Mouse (Mus musculus): ENCODE results near the gene Thbs1.
A peak's percentile ranks its signal among the peaks of the same experiment; 100 is the strongest.
"Not testable (repeated sequence)": the region's sequence is repeated elsewhere in the genome, so short reads cannot be mapped to it uniquely, and the experiment has no call there.

The Thbs1 gene

DNA sequence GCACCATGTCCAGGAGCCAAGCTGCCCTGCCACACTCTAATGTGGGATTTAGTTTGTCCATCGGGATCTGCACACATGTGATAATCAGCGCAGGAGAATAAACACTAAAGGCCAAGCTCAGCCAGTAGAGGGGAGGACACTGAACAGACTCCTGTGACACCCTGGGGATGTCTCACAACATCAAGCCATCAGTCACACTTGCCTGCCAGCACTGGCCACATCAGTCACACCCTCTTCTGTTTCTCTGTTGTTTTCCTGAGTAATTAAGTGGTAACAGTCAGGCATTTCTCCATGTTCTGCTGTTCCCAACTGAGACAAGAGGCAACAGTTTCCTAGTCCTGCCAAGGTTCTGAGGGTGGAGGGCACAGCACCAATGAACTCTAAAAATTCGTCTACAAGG is 36.1 kb downstream of the Thbs1 start:
- not testable (repeated sequence) for DNase-seq (ENCODE audit: low spot score in 2 of 2)

DNA sequence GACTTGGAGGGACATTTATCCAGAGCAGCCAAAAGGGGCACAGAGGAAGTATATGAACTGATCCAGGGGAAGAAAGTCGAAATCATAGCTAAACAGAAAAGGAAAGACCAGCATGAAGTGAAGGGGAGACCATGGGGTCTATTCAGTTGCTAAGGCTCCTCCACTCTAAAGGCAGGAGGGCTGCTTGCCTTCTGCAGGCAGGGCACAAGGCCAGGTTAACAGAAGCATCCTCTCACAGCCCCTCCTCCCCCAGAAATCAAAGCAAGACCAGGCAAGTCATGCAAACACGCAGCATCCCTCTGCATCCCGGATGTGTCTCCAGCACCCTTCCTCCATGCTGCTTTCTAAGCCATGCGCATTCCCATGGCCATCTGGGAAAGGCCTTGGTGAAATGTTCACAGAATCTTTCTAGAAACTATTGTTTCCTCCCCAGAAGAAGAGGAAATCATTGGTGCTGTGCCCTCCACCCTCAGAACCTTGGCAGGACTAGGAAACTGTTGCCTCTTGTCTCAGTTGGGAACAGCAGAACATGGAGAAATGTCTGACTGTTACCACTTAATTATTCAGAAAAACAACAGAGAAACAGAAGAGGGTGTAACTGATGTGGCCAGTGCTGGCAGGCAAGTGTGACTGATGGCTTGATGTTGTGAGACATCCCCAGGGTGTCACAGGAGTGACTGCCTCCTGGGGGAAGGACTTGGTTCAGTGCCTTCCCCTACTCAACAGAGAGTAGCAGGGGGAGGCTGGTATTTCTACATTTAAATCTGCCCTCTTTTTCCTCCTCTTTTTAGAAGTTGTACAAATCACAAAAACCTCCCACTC is 36.9 kb downstream of the Thbs1 start:
- DNase-seq (ENCODE audit: low spot score in 2 of 2), result no peak

DNA sequence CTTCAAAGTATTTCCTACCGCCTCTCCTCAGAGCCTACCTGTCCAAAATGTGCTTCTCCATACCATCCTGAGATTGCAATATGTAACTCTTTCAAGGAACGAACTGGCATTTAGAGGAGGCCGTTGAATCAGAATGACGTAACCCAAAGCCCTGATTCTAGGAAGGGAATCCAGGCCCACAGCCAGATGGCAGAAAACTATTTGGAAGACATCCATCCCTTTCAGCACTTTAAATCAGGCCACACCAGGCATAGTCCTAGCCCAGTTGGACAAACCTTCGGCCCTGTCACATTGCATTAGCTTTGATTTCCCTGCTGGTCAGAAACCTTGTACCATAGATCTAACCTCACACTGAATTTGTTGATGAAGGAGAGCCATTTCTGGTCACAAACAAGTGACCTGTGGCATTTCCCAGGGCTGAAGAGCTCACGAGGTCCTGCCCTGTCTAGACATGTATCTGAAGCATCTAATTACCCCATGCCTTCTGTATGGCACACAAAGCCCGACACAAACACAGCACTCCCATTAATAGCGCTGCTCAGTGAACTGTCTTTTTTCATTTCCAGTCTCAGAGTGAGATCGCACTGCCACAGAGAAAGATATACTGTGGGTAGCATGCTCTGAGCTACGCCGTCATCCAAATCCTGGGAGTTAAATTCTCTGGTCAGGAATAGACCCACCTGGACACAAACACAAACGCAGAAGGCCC is 38.3 kb downstream of the Thbs1 start:
- DNase-seq (ENCODE audit: low spot score in 2 of 2), result no peak

DNA sequence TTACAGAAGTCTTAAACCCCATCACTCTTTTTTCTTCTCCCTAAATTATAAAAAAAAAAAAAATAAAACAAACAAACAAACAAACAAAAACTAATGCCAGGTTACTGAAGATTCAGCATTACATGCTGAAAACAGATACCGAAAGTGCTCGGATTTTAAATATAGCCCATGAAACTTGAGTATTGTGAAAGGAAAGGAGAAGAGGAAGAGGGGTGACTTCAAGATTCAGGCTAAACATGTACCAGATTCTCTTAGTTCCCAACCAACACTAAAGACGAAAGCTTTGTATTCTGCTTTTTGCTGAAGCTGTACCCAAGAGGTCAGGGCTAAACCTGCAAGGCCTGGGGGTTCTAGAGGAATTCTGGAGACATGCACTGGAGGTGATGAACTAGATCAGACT is 46.4 kb downstream of the Thbs1 start:
- peak in 1 of 2 experiments; percentile 1 for DNase-seq (ENCODE audit: low spot score in 2 of 2)

DNA sequence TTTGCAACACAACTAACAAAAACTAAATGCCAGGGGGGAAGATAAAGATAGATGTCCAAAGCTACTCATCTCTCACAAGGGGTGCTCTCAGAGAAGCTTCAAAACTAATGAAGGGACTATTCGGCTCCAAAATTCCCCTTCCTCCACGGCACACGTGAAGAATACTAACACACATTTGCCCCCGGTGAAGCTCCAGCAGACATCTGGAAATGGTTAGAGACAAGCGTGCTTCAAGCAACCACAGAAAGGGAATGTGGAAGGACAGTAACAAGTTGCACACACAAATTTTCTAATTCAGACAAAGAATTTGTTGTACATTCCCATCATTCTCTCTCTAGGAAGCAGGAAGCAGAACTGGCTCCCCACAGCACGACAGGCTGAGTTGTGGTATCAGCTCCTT is 47.5 kb downstream of the Thbs1 start:
- no peak for DNase-seq (ENCODE audit: low spot score in 2 of 2)

DNA sequence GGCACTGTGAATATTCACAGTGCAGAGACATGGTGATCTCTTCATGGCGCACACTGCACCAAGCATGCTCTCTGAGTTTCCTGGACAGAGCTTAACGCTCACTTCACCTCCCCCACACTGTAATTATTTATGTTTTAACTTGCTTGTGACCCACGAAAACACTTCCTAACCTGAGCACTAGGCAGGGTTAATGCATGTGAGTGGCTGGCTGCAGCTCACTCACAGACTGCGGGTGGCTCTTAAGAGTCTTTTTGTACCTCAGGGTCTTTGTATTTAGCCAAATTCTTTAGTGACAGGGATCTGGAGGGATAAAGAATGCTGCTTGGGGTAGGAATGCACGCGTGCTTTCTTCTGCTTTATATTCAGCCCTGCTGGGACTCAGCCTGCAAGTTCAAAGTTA is 48.9 kb downstream of the Thbs1 start:
- no peak for DNase-seq (ENCODE audit: low spot score in 2 of 2)

DNA sequence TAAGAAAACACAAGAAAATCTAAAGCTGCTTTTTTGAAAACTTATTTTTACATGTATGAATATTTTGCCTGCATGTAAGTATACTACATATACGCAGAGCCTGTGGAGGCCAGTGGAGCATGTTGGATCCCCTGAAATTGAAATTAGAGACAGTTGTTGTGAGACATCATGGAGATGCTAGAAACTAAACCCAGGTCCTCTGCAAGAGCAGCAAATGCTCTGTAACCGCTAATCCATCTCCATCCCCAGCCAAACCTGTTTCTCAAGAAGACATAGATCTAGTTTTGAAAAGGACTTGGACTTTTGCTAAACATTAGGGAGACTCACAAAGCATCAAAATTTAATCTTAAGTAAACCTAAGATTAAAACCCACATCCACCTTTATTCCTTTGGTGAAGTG is 49.3 kb downstream of the Thbs1 start:
- no peak for DNase-seq (ENCODE audit: low spot score in 2 of 2)

DNA sequence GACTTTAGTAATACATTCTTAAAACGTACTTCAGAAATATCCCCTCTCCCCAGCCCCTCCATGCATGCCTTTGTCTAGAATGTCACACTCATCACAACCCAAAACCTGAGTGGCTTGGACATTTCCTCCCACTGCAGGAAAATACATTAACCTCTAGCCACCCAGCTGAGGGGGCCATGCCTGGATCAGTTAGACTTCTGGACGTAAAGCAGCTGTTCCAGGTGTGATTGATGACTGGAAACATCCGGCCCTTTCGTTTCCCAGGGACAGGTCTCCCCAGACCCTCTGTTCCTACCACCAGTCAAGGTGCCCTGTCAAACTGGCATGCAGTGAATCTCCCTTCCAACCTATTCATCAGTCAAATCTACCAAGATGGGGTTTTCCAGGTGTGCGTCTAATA is 50.8 kb downstream of the Thbs1 start:
- DNase-seq (ENCODE audit: low spot score in 2 of 2), result no peak

DNA sequence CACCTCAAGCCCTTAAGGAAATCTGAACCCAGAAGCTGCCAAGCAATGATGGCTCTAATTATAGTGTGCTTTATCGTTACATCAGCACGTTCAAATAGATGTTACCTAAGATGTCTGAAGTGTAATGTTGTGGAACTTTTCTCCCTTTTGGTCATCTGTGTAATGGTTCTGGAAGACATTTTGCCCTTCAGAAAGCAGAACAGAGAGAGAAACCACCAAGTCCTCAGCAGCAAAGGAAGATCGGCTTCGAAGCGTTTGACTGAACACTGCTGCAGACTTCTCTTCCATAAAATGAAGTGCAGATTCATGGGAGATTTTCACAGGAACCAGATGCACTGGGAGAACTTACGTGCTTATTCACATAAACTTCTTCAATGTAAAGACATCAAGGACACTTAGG is 52.5 kb downstream of the Thbs1 start:
- DNase-seq (ENCODE audit: low spot score in 2 of 2), result no peak

DNA sequence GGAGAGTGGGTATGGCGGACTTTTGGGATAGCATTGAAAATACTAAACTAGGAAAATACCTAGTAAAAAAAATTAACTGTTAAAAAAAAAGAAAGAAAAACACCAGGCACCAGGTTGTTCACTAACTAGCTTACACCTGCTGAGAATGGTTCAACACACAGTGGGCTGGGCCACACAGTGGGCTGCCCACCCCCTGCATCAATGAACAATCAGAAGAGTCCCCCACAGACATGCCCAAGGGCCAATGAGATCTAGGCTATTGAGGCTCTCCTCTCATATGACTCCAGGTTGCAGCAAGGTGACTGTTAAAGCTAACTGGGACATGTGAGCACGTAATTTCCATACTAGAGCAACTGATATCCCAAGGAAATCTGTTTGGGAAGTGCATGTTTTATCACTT is 54.0 kb downstream of the Thbs1 start:
- no peak for DNase-seq (ENCODE audit: low spot score in 2 of 2)

DNA sequence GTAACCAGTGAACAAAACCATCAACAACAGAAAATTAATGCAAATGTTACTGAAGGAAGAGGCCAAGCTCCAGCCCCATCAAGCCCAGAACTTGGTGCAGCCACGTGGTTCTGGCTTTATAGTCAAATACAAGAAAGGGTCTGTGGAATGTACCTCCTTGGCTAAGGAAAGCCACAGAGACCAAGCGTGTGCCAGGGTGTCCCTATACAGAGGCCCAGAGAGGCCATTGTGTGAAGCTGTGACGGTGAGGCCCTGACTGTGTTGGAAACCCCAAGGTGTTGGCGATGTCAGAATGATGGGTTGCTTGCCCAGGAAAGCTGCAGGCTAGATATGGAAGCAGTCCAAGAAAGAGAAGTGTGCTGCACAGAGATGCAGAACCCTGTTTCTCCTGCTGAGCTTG is 56.1 kb downstream of the Thbs1 start:
- no peak for DNase-seq (ENCODE audit: low spot score in 2 of 2)

DNA sequence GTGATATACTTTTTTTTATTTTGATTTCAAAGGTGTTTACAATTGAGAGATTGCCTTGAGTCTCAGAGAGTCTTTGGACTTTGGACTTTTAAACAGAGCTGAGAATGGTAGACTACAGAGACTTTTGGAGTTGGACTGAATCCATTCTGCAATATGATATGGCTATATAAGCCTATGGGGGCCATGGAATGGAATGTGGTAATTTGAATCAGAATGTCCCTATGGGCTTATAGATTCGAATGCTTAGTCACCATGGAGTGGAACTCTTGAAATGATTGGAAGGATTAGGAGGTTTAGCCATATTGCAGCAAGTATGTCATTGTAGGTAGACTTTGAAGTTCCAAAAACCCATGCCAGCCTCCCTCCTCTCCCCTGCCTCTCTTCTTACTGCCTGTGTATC is 56.5 kb downstream of the Thbs1 start:
- no peak for DNase-seq (ENCODE audit: low spot score in 2 of 2)

DNA sequence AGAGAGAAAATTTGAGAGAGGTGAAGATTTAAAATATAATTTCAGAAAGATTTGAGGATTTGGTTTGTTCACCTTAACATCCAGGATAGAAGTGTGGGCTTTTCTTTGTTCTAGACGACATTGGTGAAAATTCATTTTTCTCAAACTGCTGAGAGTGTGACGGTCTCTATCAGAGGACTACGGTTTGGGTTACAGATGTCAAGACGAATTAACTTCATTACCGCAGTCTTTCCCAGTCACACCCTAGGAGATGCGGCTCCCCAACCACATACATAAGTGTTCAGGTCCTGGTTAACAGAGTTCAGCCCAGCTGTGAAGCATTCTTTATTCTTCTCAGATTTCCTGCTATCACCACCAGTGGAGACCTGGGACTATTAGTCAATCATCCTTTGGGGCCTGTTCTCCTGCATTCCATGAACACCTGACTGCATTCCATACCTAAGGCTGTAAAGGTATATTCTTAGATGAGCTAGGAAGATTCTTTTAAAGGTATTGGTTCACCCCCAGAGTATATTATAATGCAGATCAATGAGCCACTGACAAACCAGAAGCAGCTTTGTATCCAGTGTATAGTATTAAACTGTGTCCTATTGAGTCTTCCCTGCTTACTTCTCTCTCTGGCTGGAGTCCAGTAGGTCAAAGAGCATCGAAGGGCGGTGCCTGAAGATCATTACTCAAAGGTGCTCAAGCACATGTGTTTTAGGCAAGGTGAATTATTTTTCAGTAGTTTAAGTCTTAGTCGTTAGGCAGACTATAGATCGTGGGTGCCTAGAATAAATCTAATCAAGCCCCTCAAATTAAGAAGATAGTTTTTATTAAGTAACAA is 63.1 kb downstream of the Thbs1 start:
- DNase-seq (ENCODE audit: low spot score in 2 of 2), result no peak
